Mouse (Mus musculus) layer of hippocampus, postnatal 25 days (tissue): Measurements from ENCODE around the gene Dync1h1. TPM values are rescaled to one million over a fixed set of nuclear protein-coding genes. Genes with fewer than 3 reads are reported as not detected.

Experiments used
- DNase-seq, 2 experiments: peaks; one replicate each; pipeline ENCODE4 v3.0.0; 2022; ENCODE audit warnings: mixed read lengths in 2 of 2, low spot score in 1 of 2; ENCODE audit errors: extremely low spot score in 1 of 2
- total RNA-seq, 2 experiments: library from RNA; stranded (reverse); gene quantifications; 2 replicates each; pipeline ENCODE4 v1.2.3; 2021

Dync1h1 gene
- 100 to 1,000 TPM; 263 to 299 TPM for total RNA-seq

GRCm38 (mm10) chr12:110601241-110602218, at the start of gene Dync1h1:
Gene Dync1h1, plus strand, starts transcription at chr12:110601452.
- peak; percentile 86 to 87 for DNase-seq

- no peak for DNase-seq
Measured at GRCm38 (mm10) chr12:110552113-110552512, 49.1 kb upstream of the Dync1h1 start.

- DNase-seq = no peak
Measured at GRCm38 (mm10) chr12:110553362-110553761, 47.9 kb upstream of the Dync1h1 start.

GRCm38 (mm10) chr12:110555536-110556240, 45.6 kb upstream of the Dync1h1 start:
- no peak for DNase-seq

DNA sequence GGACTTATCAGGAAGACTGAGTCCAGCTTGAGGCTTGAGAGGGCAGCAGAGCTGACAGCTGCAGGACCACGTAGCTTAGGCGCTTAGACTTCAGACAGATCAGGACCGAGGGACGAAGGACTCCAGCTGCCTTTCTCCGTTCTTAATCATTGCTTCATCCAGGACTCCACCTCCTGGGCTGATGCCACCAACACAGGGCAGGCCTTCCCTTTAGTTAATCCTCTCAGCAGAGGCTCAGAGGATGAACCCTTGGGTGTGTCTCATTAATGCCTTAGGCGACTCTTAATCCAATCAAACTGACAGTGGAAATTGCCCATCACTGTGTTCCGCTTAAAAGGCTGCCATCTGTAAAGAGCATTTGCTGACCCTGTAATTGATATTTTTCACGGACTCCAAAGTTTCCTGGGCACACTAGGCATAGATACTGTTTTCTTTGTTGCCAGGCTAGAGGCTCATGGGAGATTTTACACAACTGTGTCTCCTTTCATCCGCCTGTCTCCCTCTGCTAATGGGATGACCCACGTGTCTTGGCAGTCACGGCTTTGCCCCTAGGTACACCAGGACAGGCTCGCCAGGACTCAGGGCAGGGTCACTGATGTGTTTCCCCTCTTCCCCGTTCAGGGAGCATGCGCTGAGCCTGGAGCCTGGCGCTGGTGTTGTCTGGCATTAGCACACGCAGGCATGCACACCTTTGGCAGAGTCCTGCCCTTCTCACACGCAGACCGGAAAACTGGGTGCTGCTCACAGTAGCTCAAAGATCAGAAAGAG, 44.2 kb upstream of the Dync1h1 start:
- no peak for DNase-seq

- DNase-seq = no peak
Measured at GRCm38 (mm10) chr12:110558175-110558574, 43.1 kb upstream of the Dync1h1 start.

DNA sequence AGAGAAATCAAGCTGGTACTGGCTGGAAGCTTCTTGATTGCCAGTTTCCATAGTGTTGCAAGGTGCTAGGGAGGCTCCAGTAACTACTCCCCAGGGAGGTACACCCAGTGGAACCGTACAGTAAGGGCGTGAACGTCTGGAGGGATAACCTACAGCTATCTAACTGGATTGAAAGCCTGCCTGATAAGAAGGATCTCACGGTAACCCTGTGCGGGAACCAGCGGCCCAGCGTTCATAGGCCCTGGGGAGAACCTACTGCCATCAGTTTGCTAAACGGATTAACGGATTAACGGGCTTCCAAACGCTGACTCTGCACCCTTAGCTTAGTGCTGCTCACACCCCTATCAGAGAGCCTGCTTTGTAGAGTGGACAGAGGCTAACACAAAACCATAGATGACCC, 37.9 kb upstream of the Dync1h1 start:
- DNase-seq = no peak

DNA sequence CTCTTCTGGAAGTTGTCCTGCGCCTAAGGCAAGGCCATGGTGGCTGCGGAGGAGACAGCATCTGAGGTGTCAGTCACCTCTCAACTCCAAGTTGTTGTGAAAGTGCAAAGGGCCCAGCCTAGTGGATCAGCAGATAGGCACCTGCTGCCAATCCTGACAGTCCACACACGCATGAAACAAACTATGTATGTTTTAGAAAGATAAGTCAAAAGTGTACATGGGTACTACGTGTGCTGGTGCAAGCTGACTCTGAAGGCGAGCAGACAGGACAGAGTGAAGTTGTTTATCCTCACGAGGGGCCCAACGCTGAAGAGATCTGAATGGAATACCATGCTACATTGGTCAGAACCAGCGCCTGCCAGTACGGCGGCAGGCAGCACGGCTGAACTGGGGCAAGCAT, 36.4 kb upstream of the Dync1h1 start:
- no peak for DNase-seq

DNA sequence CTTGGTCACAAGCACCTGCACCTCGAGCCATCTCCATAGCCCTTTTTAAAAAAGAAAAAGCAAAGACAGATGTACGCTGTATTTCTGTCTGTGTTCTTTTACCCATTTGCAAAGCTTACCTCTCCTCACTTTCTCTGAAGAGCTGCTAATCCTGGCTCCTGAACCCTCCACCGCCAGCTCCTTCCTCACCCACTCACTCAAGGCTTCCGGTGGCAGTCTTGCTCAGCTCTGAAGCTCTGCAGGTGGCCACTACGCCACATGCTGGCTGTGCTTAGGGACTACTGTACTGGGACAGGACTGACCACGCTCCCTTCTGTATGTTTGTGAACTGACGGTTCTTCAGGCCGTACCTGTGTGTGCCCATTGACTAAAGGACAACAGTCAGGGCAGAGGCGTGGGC, 34.9 kb upstream of the Dync1h1 start:
- no peak for DNase-seq

DNA sequence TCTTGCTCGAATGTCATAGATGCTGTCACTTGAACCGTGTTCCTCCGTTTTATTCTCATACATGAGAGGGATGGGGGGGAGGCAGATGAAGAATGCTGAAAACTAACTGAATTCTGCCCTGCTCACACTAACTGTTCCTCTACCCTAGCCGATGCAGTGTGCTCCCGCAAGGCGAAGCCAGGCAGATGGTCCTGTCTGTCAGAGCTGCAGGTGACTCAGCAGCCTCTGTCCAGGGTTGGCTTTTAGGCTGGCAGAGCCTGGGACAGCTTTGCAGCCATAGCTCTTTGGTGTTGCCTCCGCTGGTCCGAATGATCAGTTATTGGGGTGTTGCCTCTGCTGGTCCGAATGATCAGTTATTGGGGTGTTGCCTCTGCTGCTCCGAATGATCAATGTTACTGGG, 30.2 kb upstream of the Dync1h1 start:
- DNase-seq = no peak

DNA sequence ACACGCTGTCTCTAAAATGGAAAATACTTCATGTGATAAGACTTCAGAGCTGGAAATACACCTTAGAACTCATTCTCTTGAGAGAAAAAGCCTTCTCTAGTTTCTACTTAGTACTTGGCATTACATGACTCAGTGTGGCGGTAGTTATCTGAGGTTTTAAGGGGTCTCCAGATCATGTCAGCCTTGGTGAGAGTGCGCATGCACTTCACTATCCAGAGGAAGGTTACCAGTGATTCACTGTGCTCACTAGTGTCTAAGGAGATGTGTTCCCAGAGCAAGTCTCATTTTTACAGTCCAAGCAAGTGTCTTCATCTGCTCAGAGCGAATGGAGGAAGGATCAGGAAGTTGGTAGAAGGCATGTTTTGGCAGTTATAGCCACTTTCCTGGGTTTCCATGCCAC, 28.9 kb upstream of the Dync1h1 start:
- no peak for DNase-seq

GRCm38 (mm10) chr12:110573635-110574034, 27.6 kb upstream of the Dync1h1 start:
- DNase-seq = no peak

- no peak for DNase-seq
Measured at GRCm38 (mm10) chr12:110575926-110576325, 25.3 kb upstream of the Dync1h1 start.

DNA sequence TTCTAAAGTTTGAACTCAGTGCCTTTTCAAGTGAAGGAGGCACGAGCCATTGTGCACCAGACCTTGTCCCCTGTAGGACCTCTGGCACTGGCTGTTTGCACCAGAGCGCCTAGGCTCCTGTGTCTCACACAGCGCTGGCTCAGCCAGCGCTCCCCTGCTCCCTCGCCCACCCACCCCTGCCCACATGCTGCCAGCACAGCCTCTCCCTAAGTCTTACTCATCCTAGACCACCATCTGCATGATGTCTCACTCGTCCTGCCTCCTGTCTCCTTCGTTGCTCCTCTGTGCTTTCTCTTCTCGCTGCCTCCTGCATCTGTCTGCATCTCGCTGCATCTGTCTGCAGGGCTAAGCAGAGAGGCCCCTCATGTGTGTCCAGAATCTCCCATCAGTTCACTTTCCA, 22.9 kb upstream of the Dync1h1 start:
- no peak for DNase-seq

- DNase-seq = no peak
Measured at GRCm38 (mm10) chr12:110588622-110589021, 12.6 kb upstream of the Dync1h1 start.

GRCm38 (mm10) chr12:110590804-110591259, 10.4 kb upstream of the Dync1h1 start:
- DNase-seq = no peak

GRCm38 (mm10) chr12:110591260-110591883, 9.9 kb upstream of the Dync1h1 start:
- DNase-seq = peak; percentile 95 to 96

DNA sequence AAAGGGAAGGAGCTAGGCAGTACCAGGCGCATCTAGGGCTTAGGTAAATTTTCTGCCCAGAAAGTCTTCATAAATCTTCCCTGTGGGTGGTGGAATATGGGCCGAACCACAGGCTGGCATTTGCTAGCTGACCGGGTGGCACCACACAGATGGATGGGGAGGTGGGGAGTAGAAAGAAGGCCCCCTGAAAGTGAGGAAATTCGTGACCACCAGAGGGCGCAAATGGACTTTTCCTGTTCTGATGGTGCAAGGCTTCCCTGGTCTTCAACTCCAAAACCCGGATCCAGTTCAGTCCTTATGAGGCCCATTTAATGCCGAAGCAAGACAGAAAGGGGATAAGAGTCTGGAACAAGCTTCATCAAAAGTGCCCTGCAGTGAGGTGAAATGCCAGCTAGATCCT, 2.7 kb upstream of the Dync1h1 start:
- peak; percentile 70 to 90 for DNase-seq

DNA sequence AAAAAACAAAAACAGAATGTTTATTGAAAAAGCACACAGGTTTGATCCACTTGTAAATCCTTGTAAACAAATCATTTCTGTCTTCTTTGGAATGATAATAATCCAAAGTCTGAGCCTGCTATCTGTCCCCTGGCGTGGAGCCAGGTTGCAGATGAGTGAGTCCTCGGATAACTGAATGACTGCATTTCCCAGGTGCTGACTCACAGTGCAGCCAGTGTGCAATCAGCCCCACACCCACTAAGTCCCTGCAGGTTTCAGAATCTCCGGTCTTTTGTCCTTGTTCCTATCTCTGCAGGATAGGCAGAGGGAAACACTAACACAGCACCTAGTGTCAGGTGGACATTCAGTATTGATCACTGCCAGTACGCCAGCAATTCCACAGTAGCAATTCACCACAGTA, 1.5 kb upstream of the Dync1h1 start:
- DNase-seq = no peak
